8 mouse cellular contexts compared by ENCODE assay signal in genomic region chr12:30884622-30885230, GRCm38 (mm10). TPM values are rescaled to one million over a fixed set of nuclear protein-coding genes. Genes with fewer than 3 reads are reported as not detected.
DNase-seq lines count a peak whose midpoint lies in the region; ATAC-seq and TF ChIP-seq lines count a peak whose summit lies in the region.

No protein-coding gene starts in this region.

- H3K9me3 ChIP-seq in kidney, postnatal 0 days (replicated peaks; ENCODE audit: low read length): no peaks in the 10 kb centered on the region
- no peaks in the 10 kb centered on the region for H3K9me3 ChIP-seq in embryonic facial prominence, embryonic 13.5 days
- H3K9me3 ChIP-seq in neural tube, embryonic 14.5 days (ENCODE audit: control insufficient read depth, low read length): no peaks in the 10 kb centered on the region

- H3K27me3 ChIP-seq in kidney, postnatal 0 days (ENCODE audit: insufficient read depth, low read length): peaks cover 36% of the 10 kb centered on the region
- H3K27me3 ChIP-seq in embryonic facial prominence, embryonic 13.5 days: peaks cover 63% of the 10 kb centered on the region
- H3K27me3 ChIP-seq in neural tube, embryonic 14.5 days (ENCODE audit: control insufficient read depth, insufficient read depth, low read length): peaks cover 23% of the 10 kb centered on the region

- H3K27ac ChIP-seq in kidney, postnatal 0 days: no peak overlapping the region
- no peak overlapping the region for H3K27ac ChIP-seq in embryonic facial prominence, embryonic 13.5 days
- no peak overlapping the region for H3K27ac ChIP-seq in neural tube, embryonic 14.5 days (ENCODE audit: low read depth, low read length)

- 7% methylated on average over 39 of the region's 39 CpGs for WGBS in kidney, postnatal 0 days
- WGBS in embryonic facial prominence, embryonic 13.5 days: 8% methylated on average over 39 of the region's 39 CpGs
- 8% methylated on average over 39 of the region's 39 CpGs for WGBS in neural tube, embryonic 14.5 days

- ATAC-seq in kidney, postnatal 0 days (replicated peaks; ENCODE audit: low FRiP score, low read depth): peak; percentile 68; the same call in 1 of the 2 replicates
- peak; percentile 56; the same call in 1 of the 2 replicates for ATAC-seq in embryonic facial prominence, embryonic 13.5 days (ENCODE audit: insufficient number of reproducible peaks, insufficient read depth, low FRiP score, low TSS enrichment, low read depth)
- peak; percentile 64 for ATAC-seq in neural tube, embryonic 14.5 days (ENCODE audit: low read depth)

- no peak for TF ChIP-seq CTCF in kidney, postnatal 0 days (IDR thresholded peaks at IDR 0.05; ENCODE audit: low read depth)

- H3K36me3 ChIP-seq in kidney, postnatal 0 days (ENCODE audit: insufficient read depth, low read length): no peaks in the 10 kb centered on the region
- no peaks in the 10 kb centered on the region for H3K36me3 ChIP-seq in embryonic facial prominence, embryonic 13.5 days
- no peaks in the 10 kb centered on the region for H3K36me3 ChIP-seq in neural tube, embryonic 14.5 days (ENCODE audit: control insufficient read depth, insufficient read depth, low read length)

- H3K9ac ChIP-seq in kidney, postnatal 0 days (ENCODE audit: low read depth, low read length): peak overlapping the region; percentile 23; the same call in 1 of the 2 replicates
- peak overlapping the region; percentile 72 for H3K9ac ChIP-seq in embryonic facial prominence, embryonic 13.5 days
- H3K9ac ChIP-seq in neural tube, embryonic 14.5 days (replicated peaks; ENCODE audit: low read depth, low read length): peak overlapping the region; percentile 48

- no peaks in the 10 kb centered on the region; the same call in 1 of the 2 replicates for H3K4me1 ChIP-seq in kidney, postnatal 0 days (replicated peaks; ENCODE audit: insufficient read depth, low read length)
- H3K4me1 ChIP-seq in embryonic facial prominence, embryonic 13.5 days: peaks cover 19% of the 10 kb centered on the region
- H3K4me1 ChIP-seq in neural tube, embryonic 14.5 days (ENCODE audit: control insufficient read depth, insufficient read depth, low read length): peaks cover 9% of the 10 kb centered on the region; the same call in 1 of the 2 replicates

- peak overlapping the region; percentile 95 for H3K4me2 ChIP-seq in kidney, postnatal 0 days (ENCODE audit: low read length)
- H3K4me2 ChIP-seq in embryonic facial prominence, embryonic 13.5 days: peak overlapping the region; percentile 100
- peak overlapping the region; percentile 100 for H3K4me2 ChIP-seq in neural tube, embryonic 14.5 days (ENCODE audit: low read depth, low read length)

- peak; percentile 18 for DNase-seq in kidney, postnatal 0 days (ENCODE audit: low spot score)
- no peak for DNase-seq in kidney, postnatal 25 days
- DNase-seq in kidney, postnatal 4 days: peak; percentile 24 to 48
- DNase-seq in B cell, adult 2 months: no peak
- DNase-seq in layer of hippocampus, postnatal 14 days (ENCODE audit: low spot score in 2 of 2): no peak
- no peak for DNase-seq in right cerebral cortex, adult 18-20 months

- H3K4me3 ChIP-seq in kidney, postnatal 0 days (replicated peaks; ENCODE audit: low read depth, low read length): peak overlapping the region; percentile 47
- H3K4me3 ChIP-seq in embryonic facial prominence, embryonic 13.5 days: peak overlapping the region; percentile 57
- peak overlapping the region; percentile 54 for H3K4me3 ChIP-seq in neural tube, embryonic 14.5 days (ENCODE audit: low read depth, low read length)

RNA-seq across cellular contexts. Expression of gene Alkal2, which starts 0.6 kb away (rescaled TPM):
- polyA plus RNA-seq in kidney, postnatal 0 days (2015; fragmentation: Nextera tagmentation; extraction: Ambion mirVana): 0.43 and 0.58 TPM in 2 replicates
- 7.3 and 8.4 TPM in 2 replicates for polyA plus RNA-seq in embryonic facial prominence, embryonic 13.5 days (2015; fragmentation: Nextera tagmentation; extraction: Ambion mirVana)
- 0.58 and 1.3 TPM in 2 replicates for polyA plus RNA-seq in neural tube, embryonic 14.5 days (2014; fragmentation: Nextera tagmentation; extraction: Ambion mirVana)
- 1 to 10 TPM; 2.8 to 6.3 TPM for total RNA-seq in layer of hippocampus, postnatal 14 days (2021)

RNA-seq across cellular contexts. Expression of gene Acp1, which starts 26.7 kb away (rescaled TPM):
- 153 and 155 TPM in 2 replicates for polyA plus RNA-seq in kidney, postnatal 0 days (2015; fragmentation: Nextera tagmentation; extraction: Ambion mirVana)
- 154 and 159 TPM in 2 replicates for polyA plus RNA-seq in embryonic facial prominence, embryonic 13.5 days (2015; fragmentation: Nextera tagmentation; extraction: Ambion mirVana)
- 116 and 130 TPM in 2 replicates for polyA plus RNA-seq in neural tube, embryonic 14.5 days (2014; fragmentation: Nextera tagmentation; extraction: Ambion mirVana)
- total RNA-seq in layer of hippocampus, postnatal 14 days (2021): 10 to 100 TPM; 55.8 to 64.1 TPM

RNA-seq across cellular contexts. Expression of gene Sh3yl1, which starts 26.7 kb away (rescaled TPM):
- 46.1 and 49.5 TPM in 2 replicates for polyA plus RNA-seq in kidney, postnatal 0 days (2015; fragmentation: Nextera tagmentation; extraction: Ambion mirVana)
- 16.7 and 18.6 TPM in 2 replicates for polyA plus RNA-seq in embryonic facial prominence, embryonic 13.5 days (2015; fragmentation: Nextera tagmentation; extraction: Ambion mirVana)
- 52.1 and 53.8 TPM in 2 replicates for polyA plus RNA-seq in neural tube, embryonic 14.5 days (2014; fragmentation: Nextera tagmentation; extraction: Ambion mirVana)
- 10 to 100 TPM; 15.1 to 17.0 TPM for total RNA-seq in layer of hippocampus, postnatal 14 days (2021)

Comparison
In these comparisons a context has a peak if more than half of its experiments do, and no peak if none do; other contexts are left out.
1. DNase-seq: peak in kidney, postnatal 0 days (single experiment) and kidney, postnatal 4 days (2 of 2); none in kidney, postnatal 25 days (0 of 2), B cell, adult 2 months (0 of 2), layer of hippocampus, postnatal 14 days (0 of 2) and right cerebral cortex, adult 18-20 months (single experiment).
2. Peak in every context shown above with its lines, with median percentiles within 50 percentile points of each other: ATAC-seq, H3K4me2 ChIP-seq, H3K4me3 ChIP-seq and H3K9ac ChIP-seq.